Mouse (Mus musculus) heart, postnatal 0 days (tissue): ENCODE results near the gene Ica1.

Experiments
- CTCF ChIP-seq: IDR thresholded peaks from 2 replicates; pipeline ENCODE4 v1.5.1; 2016; ENCODE audit warnings: antibody characterized with exemption, control low read depth, low read depth
- EP300 ChIP-seq: IDR thresholded peaks from 2 replicates; pipeline ENCODE4 v1.6.1; 2016; ENCODE audit warnings: antibody characterized with exemption, low read depth

DNA sequence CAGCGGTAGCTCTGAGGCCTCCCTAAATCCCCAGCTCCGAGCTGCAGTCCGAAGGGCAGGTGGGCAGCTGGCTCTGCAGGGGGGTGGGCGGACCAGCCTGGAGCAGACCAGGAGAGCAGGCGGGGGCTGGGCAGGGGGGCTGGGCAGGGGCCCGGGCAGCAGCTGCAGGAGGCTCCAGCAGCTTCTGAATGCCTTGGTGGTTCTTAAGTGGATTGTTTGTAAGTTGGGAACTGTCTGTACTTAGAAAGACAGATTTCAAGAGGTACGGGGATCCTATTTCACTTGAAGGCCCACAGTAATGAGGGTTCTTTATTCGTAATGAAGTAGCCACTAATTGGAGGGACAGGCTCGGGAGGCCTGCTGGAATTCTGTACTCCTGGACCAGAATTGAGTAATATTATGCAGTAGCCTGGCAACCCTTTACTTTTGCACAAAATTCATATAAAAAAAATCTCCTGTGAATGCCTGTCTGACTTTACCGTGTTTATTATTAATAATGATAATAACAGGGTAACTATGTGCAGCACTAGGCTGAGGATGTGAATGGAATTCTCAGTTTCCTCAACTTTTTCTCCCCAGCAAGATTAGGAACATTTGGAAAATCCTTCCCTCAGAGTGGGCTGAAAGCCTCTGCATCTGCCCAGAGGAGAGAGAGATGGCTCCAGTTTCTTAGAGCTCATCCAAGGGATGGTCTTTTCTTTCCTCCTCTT is 84.2 kb downstream of the Ica1 start:
- TF ChIP-seq CTCF (no peak), EP300 (no peak)
